Mouse (Mus musculus): ENCODE results near the gene Ifitm2.

- TF ChIP-seq CTCF (IDR thresholded peaks at IDR 0.05; ENCODE audit: extremely low read depth, insufficient read depth, insufficient read length, insufficient replicate concordance) (no peak), POLR2A (IDR thresholded peaks at IDR 0.05; ENCODE audit: low read depth, low read length) (no peak)
Measured at GRCm38 (mm10) chr7:140973396-140974165, 17.8 kb upstream of the Ifitm2 start.
